Mouse (Mus musculus) cerebellum, adult 2 months (tissue): ENCODE data around the gene Has1.

ENCODE experiments used
- CTCF ChIP-seq: fragments of 200-500 bp; IDR thresholded peaks from 2 replicates; pipeline ENCODE4 v1.5.1; 2011; ENCODE audit warnings: low read depth, mild to moderate bottlenecking, control low read depth, low read length, moderate library complexity, borderline replicate concordance; ENCODE audit not compliant: insufficient read depth
- POLR2A ChIP-seq: fragments of 200-500 bp; IDR thresholded peaks from 2 replicates; pipeline ENCODE4 v1.6.1; 2011; ENCODE audit warnings: low read length, control low read depth, borderline replicate concordance; ENCODE audit not compliant: insufficient read depth

DNA sequence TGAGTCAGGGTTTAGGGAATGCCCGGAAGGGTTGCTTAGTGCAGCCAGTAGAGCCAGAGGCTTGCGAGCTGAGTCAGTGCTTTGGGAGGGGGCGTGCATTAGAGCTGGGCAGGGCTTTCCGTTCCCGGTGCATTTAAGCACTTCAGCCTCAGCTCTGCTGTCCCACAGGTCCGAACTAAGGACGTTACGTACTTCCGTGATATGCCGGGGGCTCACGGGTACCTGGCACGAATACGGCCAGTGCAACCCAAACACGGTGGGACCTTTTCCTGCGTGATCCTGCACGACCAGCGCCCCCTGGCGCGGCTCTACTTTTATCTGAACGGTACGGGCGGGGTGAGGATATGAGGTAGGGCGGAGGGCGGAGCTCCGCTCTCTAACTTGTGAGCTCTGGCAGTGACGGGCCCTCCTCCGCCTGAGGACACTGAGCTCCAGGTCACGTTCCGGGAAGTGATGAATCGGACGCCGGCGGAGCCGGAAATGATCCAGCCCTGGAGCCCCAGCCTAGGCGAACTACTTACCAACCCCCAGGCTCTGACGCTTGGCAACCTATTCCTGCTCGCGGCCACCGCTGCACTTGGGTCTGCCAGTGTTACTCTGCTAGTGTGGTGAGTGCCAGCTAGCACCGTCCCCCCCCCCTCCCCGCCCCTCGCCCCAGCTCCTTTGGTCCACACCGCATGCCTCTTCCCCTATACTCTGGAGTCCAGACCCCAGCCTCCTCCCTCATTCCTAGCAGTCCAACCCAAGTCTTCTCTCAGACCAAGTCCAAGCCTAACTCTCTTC is 16.9 kb downstream of the Has1 start:
- peak; percentile 71; the same call in 1 of the 2 replicates for TF ChIP-seq CTCF
- TF ChIP-seq POLR2A = peak; percentile 49; the same call in 1 of the 2 replicates
